Mouse (Mus musculus) MEL (cell line): ENCODE measurements around the gene Aak1. TPM values are rescaled to one million over a fixed set of nuclear protein-coding genes. Genes with fewer than 3 reads are reported as not detected.

Source experiments
- DNase-seq: peaks from one replicate; pipeline ENCODE4 v3.0.0; 2011; ENCODE audit warnings: low read depth, low spot score
- H3K27ac ChIP-seq: 2 replicates; pipeline ENCODE4 v1.5.1; 2012; ENCODE audit warnings: low read depth, mild to moderate bottlenecking, control low read depth, low read length, moderate library complexity; ENCODE audit not compliant: control insufficient read depth
- H3K27me3 ChIP-seq, 2 experiments: fragments of 150-350 bp in 1 of 2; sonication (generic) in 1 of 2; 2 replicates each; pipeline ENCODE4 v1.6.1; 2012; ENCODE audit warnings: low read length in 2 of 2, mild to moderate bottlenecking in 2 of 2, improper control_type of control experiment in 1 of 2, moderate library complexity in 1 of 2; ENCODE audit not compliant: insufficient read depth in 2 of 2, control insufficient read depth in 1 of 2
- H3K36me3 ChIP-seq, 2 experiments: 2 replicates each; pipeline ENCODE4 v1.6.1; 2012 to 2014; ENCODE audit warnings: low read length in 2 of 2, improper control_type of control experiment in 1 of 2, inconsistent platforms in 1 of 2, mild to moderate bottlenecking in 1 of 2; ENCODE audit not compliant: insufficient read depth in 2 of 2, control insufficient read depth in 1 of 2
- H3K4me1 ChIP-seq, 2 experiments: fragments of 150-350 bp in 1 of 2; sonication (generic) in 1 of 2; 2 replicates each; pipeline ENCODE4 v1.6.1; 2012; ENCODE audit warnings: low read length in 2 of 2, improper control_type of control experiment in 1 of 2, mild to moderate bottlenecking in 1 of 2; ENCODE audit not compliant: insufficient read depth in 2 of 2, control insufficient read depth in 1 of 2
- H3K4me3 ChIP-seq, 2 experiments: fragments of 150-350 bp in 1 of 2; sonication (generic) in 1 of 2; 2 replicates each; pipeline ENCODE4 v1.5.1; 2012; ENCODE audit warnings: low read depth in 2 of 2, low read length in 2 of 2, mild to moderate bottlenecking in 2 of 2, moderate library complexity in 2 of 2, control low read depth in 1 of 2, improper control_type of control experiment in 1 of 2; ENCODE audit not compliant: control insufficient read depth in 1 of 2, insufficient read depth in 1 of 2
- H3K79me2 ChIP-seq: 2 replicates; pipeline ENCODE4 v1.6.1; 2012; ENCODE audit warnings: mild to moderate bottlenecking, low read length, moderate library complexity; ENCODE audit not compliant: control insufficient read depth, poor library complexity, insufficient read depth
- H3K9ac ChIP-seq: 2 replicates; pipeline ENCODE4 v1.6.1; 2012; ENCODE audit warnings: low read depth, mild to moderate bottlenecking, control low read depth, low read length, moderate library complexity; ENCODE audit not compliant: control insufficient read depth, poor library complexity, severe bottlenecking
- H3K9me3 ChIP-seq: fragments of 150-350 bp; sonication (generic); replicated peaks from 2 replicates; pipeline ENCODE4 v1.6.1; 2012; ENCODE audit warnings: mild to moderate bottlenecking, low read length, improper control_type of control experiment, moderate library complexity; ENCODE audit not compliant: insufficient read depth
- BHLHE40 ChIP-seq: IDR thresholded peaks from 2 replicates; pipeline ENCODE4 v1.6.1; 2012; ENCODE audit warnings: low read depth, mild to moderate bottlenecking, inconsistent platforms, low read length, improper control_type of control experiment, borderline replicate concordance
- CHD1 ChIP-seq: IDR thresholded peaks from 2 replicates; pipeline ENCODE4 v1.6.1; 2012; ENCODE audit warnings: low read depth, mild to moderate bottlenecking, inconsistent platforms, low read length, improper control_type of control experiment
- CTCF ChIP-seq, 3 experiments: IDR thresholded peaks in 2 of 3; conservative IDR thresholded peaks in 1 of 3; 2 replicates each; pipeline ENCODE4 v1.5.1; 2011 to 2012; ENCODE audit warnings: low read length in 3 of 3, low read depth in 2 of 3, mild to moderate bottlenecking in 2 of 3, improper control_type of control experiment in 1 of 3, inconsistent platforms in 1 of 3, mixed read lengths in 1 of 3, moderate library complexity in 1 of 3; ENCODE audit not compliant: control insufficient read depth in 1 of 3, insufficient read depth in 1 of 3, poor library complexity in 1 of 3, severe bottlenecking in 1 of 3
- ETS1 ChIP-seq: IDR thresholded peaks from 2 replicates; pipeline ENCODE4 v1.6.1; 2012; ENCODE audit warnings: low read depth, mild to moderate bottlenecking, inconsistent platforms, low read length, improper control_type of control experiment, moderate library complexity
- MAFK ChIP-seq: IDR thresholded peaks from 2 replicates; pipeline ENCODE4 v1.6.1; 2011; ENCODE audit warnings: low read depth, mild to moderate bottlenecking, low read length, improper control_type of control experiment, borderline replicate concordance
- POLR2AphosphoS2 ChIP-seq: IDR thresholded peaks from 2 replicates; pipeline ENCODE4 v1.6.1; 2011; ENCODE audit warnings: low read length, improper control_type of control experiment
- RAD21 ChIP-seq: IDR thresholded peaks from 2 replicates; pipeline ENCODE4 v1.6.1; 2011; ENCODE audit warnings: mild to moderate bottlenecking, low read depth, low read length, improper control_type of control experiment
- SIN3A ChIP-seq: IDR thresholded peaks from 2 replicates; pipeline ENCODE4 v1.6.1; 2012; ENCODE audit warnings: low read length, improper control_type of control experiment, inconsistent platforms
- SMC3 ChIP-seq: IDR thresholded peaks from 2 replicates; pipeline ENCODE4 v1.6.1; 2011; ENCODE audit warnings: low read depth, low read length, improper control_type of control experiment
- ZC3H11A ChIP-seq: IDR thresholded peaks from 2 replicates; pipeline ENCODE4 v1.6.1; 2012; ENCODE audit warnings: low read depth, mild to moderate bottlenecking, inconsistent platforms, low read length, improper control_type of control experiment
- ZMIZ1 ChIP-seq: IDR thresholded peaks from 2 replicates; pipeline ENCODE4 v1.6.1; 2012; ENCODE audit warnings: low read depth, mild to moderate bottlenecking, inconsistent platforms, low read length, improper control_type of control experiment, moderate library complexity
- polyA plus RNA-seq, 2 experiments: library from polyadenylated mRNA; stranded (reverse) in 1 of 2; unstranded in 1 of 2; fragments of >175 nt in 1 of 2; fragments of >200 nt in 1 of 2; gene quantifications; 2 replicates each; pipeline versions ENCODE4 v1.2.1 to v1.2.4; 2012; ENCODE audit warnings: low replicate concordance in 2 of 2, low read depth in 1 of 2; ENCODE audit not compliant: insufficient read length in 2 of 2, insufficient read depth in 1 of 2, missing spikeins in 1 of 2
- total RNA-seq: library from RNA; depleted of rRNA; stranded (reverse); fragments of 300-350 nt; gene quantifications from 2 replicates; pipeline ENCODE4 v1.2.3, GENCODE M21; 2012

The Aak1 gene
- total and polyA plus RNA-seq, 3 experiments, result 6.4 to 353 (median 25.4) TPM

DNA sequence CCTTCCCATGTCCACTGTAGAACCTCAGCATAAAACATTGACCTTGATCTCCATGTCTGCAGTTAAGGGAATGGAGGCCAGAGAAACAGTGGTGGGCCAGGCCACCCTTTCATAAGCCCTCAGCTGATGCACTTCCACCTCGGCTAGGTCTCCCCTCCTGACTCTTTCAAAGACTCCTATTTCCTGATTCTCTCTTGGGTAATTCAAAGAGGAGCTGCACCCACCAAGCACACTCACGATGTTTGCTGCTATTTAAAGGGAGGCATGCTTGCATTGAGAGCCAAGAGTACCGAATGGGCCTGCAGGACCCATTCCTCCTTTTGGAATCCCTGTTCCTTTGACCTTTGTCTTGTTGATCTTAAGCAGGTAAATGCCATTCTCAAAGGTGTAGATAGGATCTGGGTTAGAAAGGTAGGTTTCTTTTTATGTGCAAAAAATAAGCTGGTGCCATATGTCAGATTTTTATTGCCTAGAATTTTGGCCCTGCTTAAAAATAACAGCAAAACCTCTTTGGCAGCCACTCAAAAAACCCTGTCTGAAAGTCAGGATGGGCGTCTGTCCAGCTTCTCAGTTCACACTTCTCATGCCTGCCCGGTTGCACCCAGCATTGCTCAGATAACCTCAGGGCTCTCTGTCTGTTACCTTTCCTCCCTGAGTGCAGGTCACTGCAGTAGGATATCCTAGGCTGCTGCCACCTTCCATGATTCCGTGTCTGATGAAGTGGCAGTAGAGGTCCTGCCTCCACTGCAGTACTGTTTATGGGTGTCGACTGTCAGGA lies 68.9 kb downstream of the Aak1 start:
- H3K9me3 ChIP-seq, result no peaks in the 10 kb centered on the region
- TF ChIP-seq MAFK, result no peak
- TF ChIP-seq, all 39 proteins: peak for 0

GRCm38 (mm10) chr6:86921880-86922279 lies 72.6 kb downstream of the Aak1 start:
- TF ChIP-seq SMC3 (peak; percentile 88), SIN3A (no peak), ZC3H11A (peak; percentile 85), ZMIZ1 (no peak), CTCF (IDR thresholded peaks at IDR 0.05 in 2 of 3, conservative IDR thresholded peaks at IDR 0.05 in 1 of 3; ENCODE audit: control insufficient read depth in 1 of 3, insufficient read depth in 1 of 3, low read depth in 2 of 3, low read length in 3 of 3, poor library complexity in 1 of 3, severe bottlenecking in 1 of 3) (peak; percentile 80 to 90 (median 83)), RAD21 (peak; percentile 91), POLR2AphosphoS2 (no peak)
- Histone ChIP-seq H3K27me3 (no peaks in the 10 kb centered on the region), H3K27ac (no peak overlapping the region), H3K4me1 (peaks cover 0 to 6% of the 10 kb centered on the region in 2 experiments; a peak in 2 of 4 replicates), H3K79me2 (no peaks in the 10 kb centered on the region), H3K36me3 (peaks cover 3 to 4% of the 10 kb centered on the region in 2 experiments), H3K4me3 (no peak overlapping the region), H3K9me3 (no peaks in the 10 kb centered on the region), H3K9ac (no peak overlapping the region)
- peak; percentile 78 for DNase-seq

More for the DNA sequence above, 68.9 kb downstream of the Aak1 start:
- Histone ChIP-seq H3K79me2 (no peaks in the 10 kb centered on the region), H3K36me3 (peaks cover 2 to 3% of the 10 kb centered on the region in 2 experiments; a peak in 3 of 4 replicates), H3K27me3 (no peaks in the 10 kb centered on the region), H3K9ac (no peak overlapping the region), H3K4me1 (peaks cover 0 to 3% of the 10 kb centered on the region in 2 experiments; a peak in 2 of 4 replicates), H3K4me3 (no peak overlapping the region), H3K27ac (no peak overlapping the region)
- DNase-seq, result no peak

DNA sequence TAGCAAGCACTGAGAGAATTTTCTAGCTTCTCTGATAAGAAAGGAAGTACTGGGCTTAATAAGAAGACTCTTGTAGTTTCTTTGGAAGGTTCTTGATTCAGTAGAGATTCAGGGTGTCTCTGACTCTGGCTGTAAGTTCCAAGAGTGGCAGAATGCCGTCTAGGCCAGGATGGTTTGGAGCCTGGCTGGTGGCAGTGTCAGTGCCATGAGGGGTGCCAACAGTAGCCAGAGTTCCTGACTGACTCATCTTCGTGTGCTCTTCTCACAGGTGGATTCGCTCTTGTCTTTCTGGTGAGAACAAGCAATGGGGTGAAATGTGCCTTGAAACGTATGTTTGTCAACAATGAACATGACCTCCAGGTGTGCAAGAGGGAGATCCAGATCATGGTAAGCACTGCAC lies 75.4 kb downstream of the Aak1 start:
- TF ChIP-seq CHD1 (no peak), ETS1 (no peak), BHLHE40 (no peak)
- Histone ChIP-seq H3K79me2 (no peaks in the 10 kb centered on the region), H3K9ac (no peak overlapping the region), H3K27ac (no peak overlapping the region), H3K27me3 (no peaks in the 10 kb centered on the region), H3K9me3 (no peaks in the 10 kb centered on the region), H3K36me3 (peaks cover 0 to 12% of the 10 kb centered on the region in 2 experiments), H3K4me1 (peaks cover 0 to 5% of the 10 kb centered on the region in 2 experiments; a peak in 2 of 4 replicates), H3K4me3 (no peak overlapping the region)
- no peak for DNase-seq
